Mouse (Mus musculus) lung, postnatal 0 days (tissue): ENCODE data around the gene Gm20388. TPM values are rescaled to one million over a fixed set of nuclear protein-coding genes. Genes with fewer than 3 reads are reported as not detected.
A peak's percentile ranks its signal among the peaks of the same experiment; 100 is the strongest.
"Not testable (repeated sequence)": the region's sequence is repeated elsewhere in the genome, so short reads cannot be mapped to it uniquely, and the experiment has no call there.

Experiments
- ATAC-seq: fragments of 200-750 bp; cut with Nextera tagmentation; 2 replicates; pipeline ENCODE4 v1.8.0; 2017; ENCODE audit warnings: moderate library complexity
- DNase-seq: peaks from one replicate; pipeline ENCODE4 v3.0.0-alpha.2; 2016; ENCODE audit warnings: low spot score
- H3K27ac ChIP-seq: fragments of 300-500 bp; sonication (generic); 2 replicates; pipeline ENCODE4 v1.5.1; 2014; ENCODE audit warnings: antibody characterized with exemption, mild to moderate bottlenecking, low read length, mixed read lengths
- H3K27me3 ChIP-seq: fragments of 300-500 bp; sonication (generic); replicated peaks from 2 replicates; pipeline ENCODE4 v1.6.1; 2014; ENCODE audit warnings: low read length, mixed read lengths; ENCODE audit not compliant: insufficient read depth
- H3K36me3 ChIP-seq: fragments of 300-500 bp; sonication (generic); 2 replicates; pipeline ENCODE4 v1.6.1; 2014; ENCODE audit warnings: low read length, mixed read lengths; ENCODE audit not compliant: insufficient read depth
- H3K4me1 ChIP-seq: fragments of 300-500 bp; sonication (generic); 2 replicates; pipeline ENCODE4 v1.6.1; 2014; ENCODE audit warnings: antibody characterized with exemption, low read depth, low read length, mixed read lengths; ENCODE audit not compliant: insufficient read depth
- H3K4me2 ChIP-seq: fragments of 300-500 bp; sonication (generic); replicated peaks from 2 replicates; pipeline ENCODE4 v1.6.1; 2014; ENCODE audit warnings: low read depth, mild to moderate bottlenecking, low read length, moderate library complexity, mixed read lengths
- H3K4me3 ChIP-seq: fragments of 300-500 bp; sonication (generic); 2 replicates; pipeline ENCODE4 v1.5.1; 2014; ENCODE audit warnings: low read depth, low read length
- H3K9ac ChIP-seq: fragments of 300-500 bp; sonication (generic); replicated peaks from 2 replicates; pipeline ENCODE4 v1.6.1; 2014; ENCODE audit warnings: low read depth, mild to moderate bottlenecking
- H3K9me3 ChIP-seq: fragments of 300-500 bp; sonication (generic); 2 replicates; pipeline ENCODE4 v1.6.1; 2016; ENCODE audit warnings: low read length, mixed read lengths
- CTCF ChIP-seq: IDR thresholded peaks from 2 replicates; pipeline ENCODE4 v1.5.1; 2016; ENCODE audit warnings: antibody characterized with exemption, mild to moderate bottlenecking
- EP300 ChIP-seq: IDR thresholded peaks from 2 replicates; pipeline ENCODE4 v1.6.1; 2016; ENCODE audit warnings: antibody characterized with exemption, mild to moderate bottlenecking, control low read depth
- WGBS: fragments of 180-500 bp; shearing (Covaris S2); extraction: QIAGEN DNeasy Blood & Tissue Kit; methylation state at CpG from one replicate; pipeline ENCODE4 v1.1.7; 2014; 5-methylcytosine and 5-hydroxymethylcytosine counted together
- polyA plus RNA-seq: library from polyadenylated mRNA; unstranded; fragments of >200 nt; fragmentation: Nextera tagmentation; extraction: Ambion mirVana; gene quantifications from 2 replicates; pipeline ENCODE4 v1.2.1, GENCODE M21; 2015

Gm20388 gene
- polyA plus RNA-seq, 1 experiment from 2014 or later: not detected

- H3K27me3 ChIP-seq: peaks cover 19% of the 10 kb centered on the region
- H3K27ac ChIP-seq: no peak overlapping the region
- DNase-seq: no peak
- no peak overlapping the region for H3K4me3 ChIP-seq
- ATAC-seq: no peak
- 33% methylated on average over 10 of the region's 10 CpGs for WGBS
- no peaks in the 10 kb centered on the region for H3K36me3 ChIP-seq
- no peaks in the 10 kb centered on the region for H3K4me1 ChIP-seq
- peak overlapping the region; percentile 72 for H3K4me2 ChIP-seq
- H3K9ac ChIP-seq: no peak overlapping the region
- TF ChIP-seq EP300 (no peak), CTCF (no peak)
- H3K9me3 ChIP-seq: no peaks in the 10 kb centered on the region
These were observed 3607.5 kb downstream of the Gm20388 start for GRCm38 (mm10) chr8:123518172-123518571.

- Histone ChIP-seq H3K9ac (peak within 1 kb of the TSS; percentile 55), H3K27ac (no peak within 1 kb of the TSS), H3K4me2 (peak within 1 kb of the TSS; percentile 72), H3K4me3 (peak within 1 kb of the TSS; percentile 61), H3K4me1 (no peaks in the 10 kb centered on the region), H3K36me3 (no peaks in the 10 kb centered on the region), H3K27me3 (peaks cover 14% of the 10 kb centered on the region), H3K9me3 (no peaks in the 10 kb centered on the region)
- peak; percentile 98 for DNase-seq
- peak; percentile 99 for ATAC-seq
- no peak for TF ChIP-seq EP300
- TF ChIP-seq CTCF: peak; percentile 51
- under 1% methylated on average over 20 of the region's 20 CpGs for WGBS
These were observed 3608.0 kb downstream of the Gm20388 start, which contains the start of gene Gas8 for GRCm38 (mm10) chr8:123518667-123519066. Gene Gas8 (plus strand): TSS chr8:123518834.

- not testable (repeated sequence) for H3K9me3 ChIP-seq, H3K36me3 ChIP-seq, H3K4me2 ChIP-seq, H3K27ac ChIP-seq, H3K4me3 ChIP-seq, DNase-seq, ATAC-seq, H3K9ac ChIP-seq, H3K4me1 ChIP-seq, H3K27me3 ChIP-seq
- 69% methylated on average over 1 of the region's 1 CpGs for WGBS
These were observed 3609.4 kb downstream of the Gm20388 start for GRCm38 (mm10) chr8:123520048-123520447.

GRCm38 (mm10) chr8:123527720-123528489 lies 3617.3 kb downstream of the Gm20388 start:
- H3K4me3 ChIP-seq: no peak overlapping the region
- WGBS: 82% methylated on average over 25 of the region's 25 CpGs
- TF ChIP-seq CTCF: no peak
- no peak for TF ChIP-seq EP300
- H3K4me2 ChIP-seq: no peak overlapping the region
- peaks cover 34% of the 10 kb centered on the region for H3K36me3 ChIP-seq
- no peaks in the 10 kb centered on the region for H3K9me3 ChIP-seq
- H3K27me3 ChIP-seq: no peaks in the 10 kb centered on the region
- H3K27ac ChIP-seq: no peak overlapping the region
- no peak overlapping the region for H3K9ac ChIP-seq
- DNase-seq: no peak
- ATAC-seq: no peak
- H3K4me1 ChIP-seq: no peaks in the 10 kb centered on the region

GRCm38 (mm10) chr8:123536242-123536989 lies 3625.8 kb downstream of the Gm20388 start:
- TF ChIP-seq CTCF: no peak
- no peak for TF ChIP-seq EP300
- no peaks in the 10 kb centered on the region for H3K4me1 ChIP-seq
- no peak overlapping the region for H3K9ac ChIP-seq
- H3K27ac ChIP-seq: no peak overlapping the region
- no peak for DNase-seq
- no peaks in the 10 kb centered on the region for H3K27me3 ChIP-seq
- ATAC-seq: no peak
- 92% methylated on average over 9 of the region's 9 CpGs for WGBS
- peaks cover 28% of the 10 kb centered on the region; the same call in 1 of the 2 replicates for H3K36me3 ChIP-seq
- no peak overlapping the region for H3K4me2 ChIP-seq
- no peaks in the 10 kb centered on the region for H3K9me3 ChIP-seq
- no peak overlapping the region for H3K4me3 ChIP-seq

- ATAC-seq (no peak), DNase-seq (no peak)
- TF ChIP-seq CTCF: no peak
- no peak for TF ChIP-seq EP300
- Histone ChIP-seq H3K9ac (no peak overlapping the region), H3K27me3 (no peaks in the 10 kb centered on the region), H3K4me3 (no peak overlapping the region), H3K4me2 (no peak overlapping the region), H3K9me3 (no peaks in the 10 kb centered on the region), H3K36me3 (peaks cover 28% of the 10 kb centered on the region; the same call in 1 of the 2 replicates), H3K27ac (no peak overlapping the region), H3K4me1 (no peaks in the 10 kb centered on the region)
- WGBS: 38% methylated on average over 9 of the region's 10 CpGs
These were observed 3626.3 kb downstream of the Gm20388 start for GRCm38 (mm10) chr8:123536990-123537380.

GRCm38 (mm10) chr8:123537641-123538040 lies 3627.0 kb downstream of the Gm20388 start:
- DNase-seq, H3K27me3 ChIP-seq, ATAC-seq, H3K9me3 ChIP-seq, H3K4me1 ChIP-seq, H3K4me3 ChIP-seq, H3K27ac ChIP-seq, H3K4me2 ChIP-seq, H3K9ac ChIP-seq: not testable (repeated sequence)
- 58% methylated on average over 3 of the region's 14 CpGs for WGBS
- H3K36me3 ChIP-seq: peaks cover 21% of the 10 kb centered on the region; the same call in 1 of the 2 replicates

GRCm38 (mm10) chr8:123564221-123564620 lies 3653.6 kb downstream of the Gm20388 start:
- DNase-seq, H3K9me3 ChIP-seq, H3K36me3 ChIP-seq, H3K27me3 ChIP-seq, H3K4me2 ChIP-seq, H3K4me3 ChIP-seq, ATAC-seq, H3K4me1 ChIP-seq, H3K9ac ChIP-seq, H3K27ac ChIP-seq: not testable (repeated sequence)
- WGBS: no CpG with 5 or more reads among the region's 45 CpGs

- not testable (repeated sequence) for H3K27ac ChIP-seq, ATAC-seq, DNase-seq, H3K27me3 ChIP-seq, H3K4me2 ChIP-seq, H3K36me3 ChIP-seq, H3K4me3 ChIP-seq, H3K9ac ChIP-seq, H3K9me3 ChIP-seq, H3K4me1 ChIP-seq
- WGBS: 45% methylated on average over 1 of the region's 10 CpGs
These were observed 3664.7 kb downstream of the Gm20388 start for GRCm38 (mm10) chr8:123575386-123575785.
